Mouse (Mus musculus) MEL (cell line): ENCODE measurements around the gene Fam72a. TPM values are rescaled to one million over a fixed set of nuclear protein-coding genes. Genes with fewer than 3 reads are reported as not detected.
A peak's percentile ranks its signal among the peaks of the same experiment; 100 is the strongest.

ENCODE experiments used
- DNase-seq: peaks from one replicate; pipeline ENCODE4 v3.0.0; 2011; ENCODE audit warnings: low read depth, low spot score
- H3K27ac ChIP-seq: 2 replicates; pipeline ENCODE4 v1.5.1; 2012; ENCODE audit warnings: low read depth, mild to moderate bottlenecking, control low read depth, low read length, moderate library complexity; ENCODE audit not compliant: control insufficient read depth
- H3K27me3 ChIP-seq, 2 experiments: fragments of 150-350 bp in 1 of 2; sonication (generic) in 1 of 2; 2 replicates each; pipeline ENCODE4 v1.6.1; 2012; ENCODE audit warnings: low read length in 2 of 2, mild to moderate bottlenecking in 2 of 2, improper control_type of control experiment in 1 of 2, moderate library complexity in 1 of 2; ENCODE audit not compliant: insufficient read depth in 2 of 2, control insufficient read depth in 1 of 2
- H3K36me3 ChIP-seq, 2 experiments: 2 replicates each; pipeline ENCODE4 v1.6.1; 2012 to 2014; ENCODE audit warnings: low read length in 2 of 2, improper control_type of control experiment in 1 of 2, inconsistent platforms in 1 of 2, mild to moderate bottlenecking in 1 of 2; ENCODE audit not compliant: insufficient read depth in 2 of 2, control insufficient read depth in 1 of 2
- H3K4me1 ChIP-seq, 2 experiments: fragments of 150-350 bp in 1 of 2; sonication (generic) in 1 of 2; 2 replicates each; pipeline ENCODE4 v1.6.1; 2012; ENCODE audit warnings: low read length in 2 of 2, improper control_type of control experiment in 1 of 2, mild to moderate bottlenecking in 1 of 2; ENCODE audit not compliant: insufficient read depth in 2 of 2, control insufficient read depth in 1 of 2
- H3K4me3 ChIP-seq, 2 experiments: fragments of 150-350 bp in 1 of 2; sonication (generic) in 1 of 2; 2 replicates each; pipeline ENCODE4 v1.5.1; 2012; ENCODE audit warnings: low read depth in 2 of 2, low read length in 2 of 2, mild to moderate bottlenecking in 2 of 2, moderate library complexity in 2 of 2, control low read depth in 1 of 2, improper control_type of control experiment in 1 of 2; ENCODE audit not compliant: control insufficient read depth in 1 of 2, insufficient read depth in 1 of 2
- H3K79me2 ChIP-seq: 2 replicates; pipeline ENCODE4 v1.6.1; 2012; ENCODE audit warnings: mild to moderate bottlenecking, low read length, moderate library complexity; ENCODE audit not compliant: control insufficient read depth, poor library complexity, insufficient read depth
- H3K9ac ChIP-seq: 2 replicates; pipeline ENCODE4 v1.6.1; 2012; ENCODE audit warnings: low read depth, mild to moderate bottlenecking, control low read depth, low read length, moderate library complexity; ENCODE audit not compliant: control insufficient read depth, poor library complexity, severe bottlenecking
- H3K9me3 ChIP-seq: fragments of 150-350 bp; sonication (generic); replicated peaks from 2 replicates; pipeline ENCODE4 v1.6.1; 2012; ENCODE audit warnings: mild to moderate bottlenecking, low read length, improper control_type of control experiment, moderate library complexity; ENCODE audit not compliant: insufficient read depth
- BHLHE40 ChIP-seq: IDR thresholded peaks from 2 replicates; pipeline ENCODE4 v1.6.1; 2012; ENCODE audit warnings: low read depth, mild to moderate bottlenecking, inconsistent platforms, low read length, improper control_type of control experiment, borderline replicate concordance
- CTCF ChIP-seq, 3 experiments: IDR thresholded peaks in 2 of 3; conservative IDR thresholded peaks in 1 of 3; 2 replicates each; pipeline ENCODE4 v1.5.1; 2011 to 2012; ENCODE audit warnings: low read length in 3 of 3, low read depth in 2 of 3, mild to moderate bottlenecking in 2 of 3, improper control_type of control experiment in 1 of 3, inconsistent platforms in 1 of 3, mixed read lengths in 1 of 3, moderate library complexity in 1 of 3; ENCODE audit not compliant: control insufficient read depth in 1 of 3, insufficient read depth in 1 of 3, poor library complexity in 1 of 3, severe bottlenecking in 1 of 3
- EP300 ChIP-seq, 2 experiments: IDR thresholded peaks; 2 replicates each; pipeline ENCODE4 v1.6.1; 2011; ENCODE audit warnings: improper control_type of control experiment in 2 of 2, low read length in 2 of 2, low read depth in 1 of 2, mild to moderate bottlenecking in 1 of 2
- ETS1 ChIP-seq: IDR thresholded peaks from 2 replicates; pipeline ENCODE4 v1.6.1; 2012; ENCODE audit warnings: low read depth, mild to moderate bottlenecking, inconsistent platforms, low read length, improper control_type of control experiment, moderate library complexity
- GATA1 ChIP-seq: IDR thresholded peaks from 2 replicates; pipeline ENCODE4 v1.6.1; 2011; ENCODE audit warnings: low read depth, low read length, improper control_type of control experiment
- HCFC1 ChIP-seq: IDR thresholded peaks from 2 replicates; pipeline ENCODE4 v1.6.1; 2012; ENCODE audit warnings: low read depth, mild to moderate bottlenecking, inconsistent platforms, low read length, improper control_type of control experiment, moderate library complexity
- MAX ChIP-seq: IDR thresholded peaks from 2 replicates; pipeline ENCODE4 v1.6.1; 2011; ENCODE audit warnings: low read length, improper control_type of control experiment
- MEF2A ChIP-seq: IDR thresholded peaks from 2 replicates; pipeline ENCODE4 v1.6.1; 2014; ENCODE audit warnings: low read depth, mild to moderate bottlenecking, inconsistent platforms, low read length, improper control_type of control experiment; ENCODE audit not compliant: poor library complexity, insufficient replicate concordance, severe bottlenecking; ENCODE audit errors: extremely low read depth
- MYC ChIP-seq: IDR thresholded peaks from 2 replicates; pipeline ENCODE4 v1.6.1; 2011; ENCODE audit warnings: low read depth, mild to moderate bottlenecking, low read length, improper control_type of control experiment, moderate library complexity
- POLR2AphosphoS2 ChIP-seq: IDR thresholded peaks from 2 replicates; pipeline ENCODE4 v1.6.1; 2011; ENCODE audit warnings: low read length, improper control_type of control experiment
- RCOR1 ChIP-seq: IDR thresholded peaks from 2 replicates; pipeline ENCODE4 v1.6.1; 2012; ENCODE audit warnings: low read depth, mild to moderate bottlenecking, inconsistent platforms, low read length, improper control_type of control experiment
- SIN3A ChIP-seq: IDR thresholded peaks from 2 replicates; pipeline ENCODE4 v1.6.1; 2012; ENCODE audit warnings: low read length, improper control_type of control experiment, inconsistent platforms
- TAL1 ChIP-seq: IDR thresholded peaks from 2 replicates; pipeline ENCODE4 v1.6.1; 2012; ENCODE audit warnings: mild to moderate bottlenecking, inconsistent platforms, low read length, moderate library complexity, mixed read lengths
- USF1 ChIP-seq: IDR thresholded peaks from 2 replicates; pipeline ENCODE4 v1.6.1; 2014; ENCODE audit warnings: low read depth, mild to moderate bottlenecking, inconsistent platforms, low read length, improper control_type of control experiment, moderate library complexity
- USF2 ChIP-seq, 2 experiments: IDR thresholded peaks; 2 replicates each; pipeline ENCODE4 v1.6.1; 2011 to 2012; ENCODE audit warnings: improper control_type of control experiment in 2 of 2, low read length in 2 of 2, borderline replicate concordance in 1 of 2, inconsistent platforms in 1 of 2, low read depth in 1 of 2, mild to moderate bottlenecking in 1 of 2; ENCODE audit not compliant: insufficient read depth in 1 of 2
- ZC3H11A ChIP-seq: IDR thresholded peaks from 2 replicates; pipeline ENCODE4 v1.6.1; 2012; ENCODE audit warnings: low read depth, mild to moderate bottlenecking, inconsistent platforms, low read length, improper control_type of control experiment
- polyA plus RNA-seq, 2 experiments: library from polyadenylated mRNA; stranded (reverse) in 1 of 2; unstranded in 1 of 2; fragments of >175 nt in 1 of 2; fragments of >200 nt in 1 of 2; gene quantifications; 2 replicates each; pipeline versions ENCODE4 v1.2.1 to v1.2.4; 2012; ENCODE audit warnings: low replicate concordance in 2 of 2, low read depth in 1 of 2; ENCODE audit not compliant: insufficient read length in 2 of 2, insufficient read depth in 1 of 2, missing spikeins in 1 of 2
- total RNA-seq: library from RNA; depleted of rRNA; stranded (reverse); fragments of 300-350 nt; gene quantifications from 2 replicates; pipeline ENCODE4 v1.2.3, GENCODE M21; 2012

The Fam72a gene
- total and polyA plus RNA-seq, 3 experiments, result 8.2 to 8.8 TPM; not detected in 1

GRCm38 (mm10) chr1:131493966-131494898 lies 33.5 kb upstream of the Fam72a start:
- DNase-seq, result peak; percentile 61
- H3K4me3 ChIP-seq, result no peak overlapping the region
- H3K36me3 ChIP-seq, result peaks cover 0 to 15% of the 10 kb centered on the region in 2 experiments; a peak in 3 of 4 replicates
- no peaks in the 10 kb centered on the region for H3K27me3 ChIP-seq
- no peaks in the 10 kb centered on the region for H3K9me3 ChIP-seq
- TF ChIP-seq EP300 (IDR thresholded peaks at IDR 0.05; ENCODE audit: low read depth in 1 of 2, low read length in 2 of 2) (peak; percentile 18 to 26; a peak in 2 of 4 replicates), POLR2AphosphoS2 (no peak), TAL1 (no peak), MYC (no peak), HCFC1 (no peak), MEF2A (no peak), ETS1 (0 out of 2 replicates have a peak, but pooled peaks have one; percentile 31), RCOR1 (peak; percentile 60; the same call in 1 of the 2 replicates), SIN3A (0 out of 2 replicates have a peak, but pooled peaks have one; percentile 18), USF2 (IDR thresholded peaks at IDR 0.05; ENCODE audit: borderline replicate concordance in 1 of 2, insufficient read depth in 1 of 2, low read depth in 1 of 2, low read length in 2 of 2) (no peak), BHLHE40 (no peak), ZC3H11A (no peak)
- peaks cover 14% of the 10 kb centered on the region; the same call in 1 of the 2 replicates for H3K79me2 ChIP-seq
- peaks cover 4 to 15% of the 10 kb centered on the region in 2 experiments for H3K4me1 ChIP-seq
- H3K27ac ChIP-seq, result no peak overlapping the region
- no peak overlapping the region for H3K9ac ChIP-seq

DNA sequence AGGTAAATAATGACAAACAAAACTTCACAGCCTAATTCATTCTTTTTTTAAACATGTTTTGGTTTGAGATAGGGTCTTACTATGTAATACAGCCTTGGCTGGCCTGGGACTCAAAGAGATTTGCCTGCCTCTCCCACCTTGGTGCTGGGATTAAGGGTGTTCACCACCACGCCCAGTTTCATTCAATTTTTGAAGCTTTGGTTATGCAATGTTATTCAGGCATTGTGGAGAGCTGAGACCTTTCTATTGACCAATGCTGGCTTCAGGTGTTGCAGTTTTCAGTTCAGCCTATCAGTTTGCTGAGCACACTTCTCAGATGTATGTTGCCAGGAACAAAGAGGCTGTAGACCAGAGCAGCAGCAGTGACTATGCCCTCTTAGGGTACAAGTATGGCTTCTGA lies 29.5 kb upstream of the Fam72a start:
- H3K9ac ChIP-seq, result no peak overlapping the region
- TF ChIP-seq CTCF (IDR thresholded peaks at IDR 0.05 in 2 of 3, conservative IDR thresholded peaks at IDR 0.05 in 1 of 3; ENCODE audit: control insufficient read depth in 1 of 3, insufficient read depth in 1 of 3, low read depth in 2 of 3, low read length in 3 of 3, poor library complexity in 1 of 3, severe bottlenecking in 1 of 3) (no peak), GATA1 (no peak), MAX (no peak), TAL1 (no peak), USF1 (no peak), SIN3A (no peak)
- no peak for DNase-seq
- no peak overlapping the region for H3K4me3 ChIP-seq
- H3K4me1 ChIP-seq, result peaks cover 5% of the 10 kb centered on the region in 2 experiments; a peak in 3 of 4 replicates
- peaks cover 8% of the 10 kb centered on the region; the same call in 1 of the 2 replicates for H3K79me2 ChIP-seq
- no peak overlapping the region for H3K27ac ChIP-seq
- H3K36me3 ChIP-seq, result peaks cover 0 to 9% of the 10 kb centered on the region in 2 experiments; a peak in 3 of 4 replicates
- H3K9me3 ChIP-seq, result no peaks in the 10 kb centered on the region
- no peaks in the 10 kb centered on the region for H3K27me3 ChIP-seq
